ENCODE assay signal across 23 mouse cellular contexts in genomic region chr17:15841425-15841824, GRCm38 (mm10). TPM values are rescaled to one million over a fixed set of nuclear protein-coding genes. Genes with fewer than 3 reads are reported as not detected.
"Had no signal": no experiment of that assay in that cellular context is flagged by ENCODE, and none has a peak within 500 bp of the region (broad histone marks: within the 10 kb centered on the region; RNA-seq: fewer than 3 reads in every experiment).

No protein-coding gene starts in this region.

- H3K4me2 ChIP-seq: heart, embryonic 12.5 days; hindbrain, embryonic 12.5 days; hindbrain, embryonic 14.5 days; intestine, embryonic 15.5 days; limb, embryonic 12.5 days; liver, embryonic 11.5 days; liver, embryonic 13.5 days had no signal

- DNase-seq: gastrocnemius, postnatal 14 days; heart, adult 18-20 months; heart, postnatal 10 days; heart, postnatal 4 days; kidney, adult 18-20 months; kidney, adult 8-10 months; kidney, postnatal 10 days; kidney, postnatal 25 days; kidney, postnatal 4 days; liver; liver, embryonic 13.5 days had no signal

- H3K4me3 ChIP-seq: heart, embryonic 10.5 days; heart, embryonic 12.5 days; hindbrain, embryonic 10.5 days; hindbrain, embryonic 12.5 days; intestine, embryonic 15.5 days; layer of hippocampus, adult 2 months; left cerebral cortex, adult 2 months; limb, embryonic 10.5 days; limb, embryonic 12.5 days; liver, embryonic 13.5 days had no signal

- H3K36me3 ChIP-seq: heart, embryonic 10.5 days; heart, embryonic 12.5 days; hindbrain, embryonic 10.5 days; hindbrain, embryonic 12.5 days; intestine, embryonic 15.5 days; limb, embryonic 10.5 days; limb, embryonic 12.5 days; liver, embryonic 13.5 days had no signal

- H3K27me3 ChIP-seq: heart, embryonic 12.5 days; hindbrain, embryonic 12.5 days; intestine, embryonic 15.5 days; limb, embryonic 12.5 days; liver, embryonic 13.5 days had no signal

RNA-seq across cellular contexts. Expression of gene Rgmb, which starts 10.6 kb away (rescaled TPM):
- total RNA-seq: granulocyte monocyte progenitor cell, adult 5-6 weeks had no signal
